Mouse (Mus musculus): ENCODE results near the gene Cd2. TPM values are rescaled to one million over a fixed set of nuclear protein-coding genes. Genes with fewer than 3 reads are reported as not detected.
A peak's percentile ranks its signal among the peaks of the same experiment; 100 is the strongest.

Gene Cd2
- polyA plus RNA-seq, 1 experiment: 29.0 TPM

GRCm38 (mm10) chr3:101236995-101237808 lies 50.5 kb downstream of the Cd2 start:
- Histone ChIP-seq H3K27ac (ENCODE audit: control insufficient read depth, insufficient read depth, low read depth, low read length, poor library complexity) (no peak overlapping the region), H3K4me3 (replicated peaks; ENCODE audit: control insufficient read depth, low read depth, low read length) (no peak overlapping the region), H3K4me1 (ENCODE audit: control insufficient read depth, insufficient read depth, low read length) (no peaks in the 10 kb centered on the region; the same call in 1 of the 2 replicates)
- WGBS: 65% methylated on average over 16 of the region's 16 CpGs
- TF ChIP-seq POLR2A (IDR thresholded peaks at IDR 0.05; ENCODE audit: borderline replicate concordance, control insufficient read depth, low read depth, low read length): no peak
- TF ChIP-seq CTCF (IDR thresholded peaks at IDR 0.05; ENCODE audit: control insufficient read depth, insufficient read depth, low read length): no peak

DNA sequence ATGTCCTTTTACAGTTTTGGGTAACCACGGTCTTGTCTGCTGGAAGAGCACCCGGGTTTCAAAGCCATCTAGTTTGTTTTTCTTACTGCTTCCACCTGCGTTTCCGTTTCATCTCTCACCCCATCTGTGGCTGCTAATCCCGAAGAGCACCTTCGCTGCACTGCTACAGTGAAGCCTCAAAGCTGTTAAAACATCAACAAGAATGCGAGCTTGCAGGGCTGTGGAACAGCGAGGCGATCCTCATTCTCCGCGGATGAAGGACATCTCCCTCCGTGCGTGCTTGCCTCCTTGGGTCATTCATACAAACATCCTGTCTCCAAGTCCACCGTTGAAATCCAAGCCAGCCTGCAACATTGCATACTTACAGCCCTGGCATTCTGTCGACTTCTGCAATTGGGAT lies 51.5 kb downstream of the Cd2 start:
- TF ChIP-seq POLR2A (IDR thresholded peaks at IDR 0.05; ENCODE audit: borderline replicate concordance, control insufficient read depth, low read depth, low read length) (no peak), CTCF (IDR thresholded peaks at IDR 0.05; ENCODE audit: control insufficient read depth, insufficient read depth, low read length) (no peak)
- WGBS: 25% methylated on average over 15 of the region's 15 CpGs
- Histone ChIP-seq H3K4me3 (replicated peaks; ENCODE audit: control insufficient read depth, low read depth, low read length) (no peak overlapping the region), H3K27ac (ENCODE audit: control insufficient read depth, insufficient read depth, low read depth, low read length, poor library complexity) (no peak overlapping the region), H3K4me1 (ENCODE audit: control insufficient read depth, insufficient read depth, low read length) (no peaks in the 10 kb centered on the region; the same call in 1 of the 2 replicates)

GRCm38 (mm10) chr3:101235321-101235720 lies 52.4 kb downstream of the Cd2 start:
- no peak for TF ChIP-seq POLR2A (IDR thresholded peaks at IDR 0.05; ENCODE audit: borderline replicate concordance, control insufficient read depth, low read depth, low read length)
- 78% methylated on average over 5 of the region's 5 CpGs for WGBS

DNA sequence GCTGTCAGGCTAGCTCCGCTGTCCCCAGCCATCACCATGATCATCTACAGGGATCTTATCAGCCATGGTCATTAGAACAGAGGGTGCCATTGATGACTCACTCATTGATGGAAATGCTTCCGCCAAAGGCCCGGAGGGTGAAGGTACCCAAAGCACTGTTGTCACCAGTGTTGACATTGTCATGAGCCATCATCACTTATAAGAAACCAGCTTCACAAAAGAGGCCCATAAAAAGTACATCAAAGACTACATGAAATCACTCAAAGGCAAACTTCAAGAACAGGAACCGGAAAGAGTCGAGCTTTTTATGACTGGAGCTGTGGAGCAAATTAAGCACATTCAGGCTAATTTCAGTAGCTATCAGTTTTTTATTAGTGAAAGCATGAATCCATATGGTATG lies 54.3 kb downstream of the Cd2 start:
- 85% methylated on average over 5 of the region's 5 CpGs for WGBS
- Histone ChIP-seq H3K27ac (ENCODE audit: control insufficient read depth, insufficient read depth, low read depth, low read length, poor library complexity) (no peak overlapping the region), H3K4me1 (ENCODE audit: control insufficient read depth, insufficient read depth, low read length) (no peaks in the 10 kb centered on the region; the same call in 1 of the 2 replicates), H3K4me3 (replicated peaks; ENCODE audit: control insufficient read depth, low read depth, low read length) (no peak overlapping the region)
- TF ChIP-seq POLR2A (IDR thresholded peaks at IDR 0.05; ENCODE audit: borderline replicate concordance, control insufficient read depth, low read depth, low read length) (no peak), CTCF (IDR thresholded peaks at IDR 0.05; ENCODE audit: control insufficient read depth, insufficient read depth, low read length) (no peak)

More at GRCm38 (mm10) chr3:101235321-101235720, 52.4 kb downstream of the Cd2 start:
- no peaks in the 10 kb centered on the region for H3K4me1 ChIP-seq (ENCODE audit: control insufficient read depth, insufficient read depth, low read length)
- no peak overlapping the region for H3K4me3 ChIP-seq (replicated peaks; ENCODE audit: control insufficient read depth, low read depth, low read length)
- H3K27ac ChIP-seq (ENCODE audit: control insufficient read depth, insufficient read depth, low read depth, low read length, poor library complexity): no peak overlapping the region

DNA sequence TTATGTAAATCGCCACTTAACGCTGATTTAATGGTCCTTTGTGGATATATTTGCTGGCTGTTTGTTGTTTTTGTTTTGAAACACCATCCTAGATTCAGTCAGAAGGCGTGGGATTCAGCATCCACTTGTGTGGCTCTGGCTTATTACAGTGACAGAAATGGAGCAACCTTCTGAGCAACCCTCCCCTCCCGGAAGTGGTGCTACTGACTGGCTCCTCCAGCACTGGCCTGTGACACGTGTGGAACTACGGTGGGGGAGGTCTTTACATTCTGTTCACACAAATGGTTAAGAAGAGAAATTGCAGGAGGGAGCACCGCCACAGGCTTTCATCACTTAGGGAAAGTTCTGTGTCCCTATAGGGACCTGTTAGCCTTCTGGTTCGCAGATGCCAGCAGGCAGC lies 55.2 kb downstream of the Cd2 start:
- no peaks in the 10 kb centered on the region; the same call in 1 of the 2 replicates for H3K4me1 ChIP-seq (ENCODE audit: control insufficient read depth, insufficient read depth, low read length)
- TF ChIP-seq CTCF (IDR thresholded peaks at IDR 0.05; ENCODE audit: control insufficient read depth, insufficient read depth, low read length): no peak
- TF ChIP-seq POLR2A (IDR thresholded peaks at IDR 0.05; ENCODE audit: borderline replicate concordance, control insufficient read depth, low read depth, low read length): no peak
- H3K4me3 ChIP-seq (replicated peaks; ENCODE audit: control insufficient read depth, low read depth, low read length): no peak overlapping the region
- no peak overlapping the region for H3K27ac ChIP-seq (ENCODE audit: control insufficient read depth, insufficient read depth, low read depth, low read length, poor library complexity)
- WGBS: 70% methylated on average over 8 of the region's 8 CpGs

- Histone ChIP-seq H3K4me1 (ENCODE audit: control insufficient read depth, insufficient read depth, low read length) (no peaks in the 10 kb centered on the region; the same call in 1 of the 2 replicates), H3K27ac (ENCODE audit: control insufficient read depth, insufficient read depth, low read depth, low read length, poor library complexity) (no peak overlapping the region), H3K4me3 (replicated peaks; ENCODE audit: control insufficient read depth, low read depth, low read length) (no peak overlapping the region)
- TF ChIP-seq POLR2A (IDR thresholded peaks at IDR 0.05; ENCODE audit: borderline replicate concordance, control insufficient read depth, low read depth, low read length) (no peak), CTCF (IDR thresholded peaks at IDR 0.05; ENCODE audit: control insufficient read depth, insufficient read depth, low read length) (no peak)
- WGBS: 80% methylated on average over 9 of the region's 9 CpGs
Observed at GRCm38 (mm10) chr3:101230201-101230600, 57.5 kb downstream of the Cd2 start.

GRCm38 (mm10) chr3:101229551-101229930 lies 58.2 kb downstream of the Cd2 start:
- no peak for TF ChIP-seq POLR2A (IDR thresholded peaks at IDR 0.05; ENCODE audit: borderline replicate concordance, control insufficient read depth, low read depth, low read length)
- no peak for TF ChIP-seq CTCF (IDR thresholded peaks at IDR 0.05; ENCODE audit: control insufficient read depth, insufficient read depth, low read length)
- 74% methylated on average over 5 of the region's 5 CpGs for WGBS
- no peak overlapping the region for H3K27ac ChIP-seq (ENCODE audit: control insufficient read depth, insufficient read depth, low read depth, low read length, poor library complexity)
- H3K4me3 ChIP-seq (replicated peaks; ENCODE audit: control insufficient read depth, low read depth, low read length): no peak overlapping the region
- no peaks in the 10 kb centered on the region; the same call in 1 of the 2 replicates for H3K4me1 ChIP-seq (ENCODE audit: control insufficient read depth, insufficient read depth, low read length)

DNA sequence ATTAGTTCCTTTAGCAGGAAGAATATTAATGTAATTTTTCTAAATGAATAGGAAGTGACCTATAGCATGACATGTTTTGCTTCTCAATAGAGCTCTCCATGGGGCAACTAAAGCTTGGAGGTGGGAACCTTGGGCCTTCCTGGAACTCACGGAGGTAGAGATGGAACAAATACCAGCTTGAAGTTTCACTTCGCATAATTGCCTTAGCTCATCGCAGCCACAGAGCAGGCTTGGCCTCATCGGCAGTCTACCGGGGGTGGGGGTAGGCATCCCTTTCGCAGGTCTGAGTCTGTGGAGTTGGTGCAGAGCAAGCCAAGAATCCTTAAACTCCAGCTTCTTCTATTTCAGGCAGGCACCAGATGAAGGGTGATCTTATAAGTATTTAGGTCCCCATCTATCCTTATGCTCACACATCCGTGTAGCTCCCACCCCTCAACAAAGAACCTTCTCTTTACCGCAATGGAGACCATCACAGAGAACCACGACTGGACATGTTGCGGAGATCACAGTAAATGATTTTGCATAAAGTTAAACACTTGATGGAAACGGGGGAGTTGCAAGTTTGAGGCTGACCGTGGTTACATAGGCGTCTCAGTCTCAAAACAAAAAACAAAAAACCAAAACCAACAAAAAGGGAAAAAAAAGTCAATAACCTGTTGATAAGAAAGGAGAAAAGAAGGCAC lies 58.7 kb downstream of the Cd2 start:
- 0 out of 2 replicates have a peak overlapping the region, but pooled peaks have one; percentile 8 for H3K27ac ChIP-seq (ENCODE audit: control insufficient read depth, insufficient read depth, low read depth, low read length, poor library complexity)
- TF ChIP-seq POLR2A (IDR thresholded peaks at IDR 0.05; ENCODE audit: borderline replicate concordance, control insufficient read depth, low read depth, low read length) (no peak), CTCF (IDR thresholded peaks at IDR 0.05; ENCODE audit: control insufficient read depth, insufficient read depth, low read length) (no peak)
- H3K4me1 ChIP-seq (ENCODE audit: control insufficient read depth, insufficient read depth, low read length): no peaks in the 10 kb centered on the region; the same call in 1 of the 2 replicates
- no peak overlapping the region for H3K4me3 ChIP-seq (replicated peaks; ENCODE audit: control insufficient read depth, low read depth, low read length)
- 80% methylated on average over 13 of the region's 13 CpGs for WGBS

Data from bone marrow, adult 2 months (tissue).